Mouse (Mus musculus) hindbrain, embryonic 13.5 days (tissue): ENCODE measurements at regions not wholly inside any gene's neighbourhood (a gene's known extent, or its start where the extent isn't known, plus 50 kb on each side); places are given as distances from the start of the nearest gene placed in this dataset.

Experiments used
- ATAC-seq: fragments of 200-750 bp; cut with Nextera tagmentation; 2 replicates; pipeline ENCODE4 v1.8.0; 2017; ENCODE audit warnings: moderate TSS enrichment; ENCODE audit not compliant: low FRiP score
- H3K27ac ChIP-seq: fragments of 300-500 bp; sonication (generic); 2 replicates; pipeline ENCODE4 v1.5.1; 2015; ENCODE audit warnings: inconsistent platforms, mild to moderate bottlenecking, moderate library complexity
- H3K27me3 ChIP-seq: fragments of 300-500 bp; sonication (generic); 2 replicates; pipeline ENCODE4 v1.6.1; 2015; ENCODE audit warnings: mild to moderate bottlenecking, inconsistent platforms
- H3K36me3 ChIP-seq: fragments of 300-500 bp; sonication (generic); 2 replicates; pipeline ENCODE4 v1.6.1; 2015; ENCODE audit warnings: mild to moderate bottlenecking, inconsistent platforms
- H3K4me1 ChIP-seq: fragments of 300-500 bp; sonication (generic); replicated peaks from 2 replicates; pipeline ENCODE4 v1.6.1; 2015; ENCODE audit warnings: inconsistent platforms
- H3K4me2 ChIP-seq: fragments of 300-500 bp; sonication (generic); 2 replicates; pipeline ENCODE4 v1.6.1; 2015; ENCODE audit warnings: inconsistent platforms, mild to moderate bottlenecking, moderate library complexity
- H3K4me3 ChIP-seq: fragments of 300-500 bp; sonication (generic); 2 replicates; pipeline ENCODE4 v1.5.1; 2015; ENCODE audit warnings: mild to moderate bottlenecking, inconsistent platforms
- H3K9ac ChIP-seq: fragments of 300-500 bp; sonication (generic); 2 replicates; pipeline ENCODE4 v1.6.1; 2015; ENCODE audit warnings: mild to moderate bottlenecking, inconsistent platforms
- H3K9me3 ChIP-seq: fragments of 300-500 bp; sonication (generic); 2 replicates; pipeline ENCODE4 v1.6.1; 2016; ENCODE audit warnings: inconsistent platforms
- WGBS: fragments of 180-500 bp; shearing (Covaris S2); methylation state at CpG from one replicate; pipeline ENCODE4 v1.1.7; 2015; 5-methylcytosine and 5-hydroxymethylcytosine counted together

DNA sequence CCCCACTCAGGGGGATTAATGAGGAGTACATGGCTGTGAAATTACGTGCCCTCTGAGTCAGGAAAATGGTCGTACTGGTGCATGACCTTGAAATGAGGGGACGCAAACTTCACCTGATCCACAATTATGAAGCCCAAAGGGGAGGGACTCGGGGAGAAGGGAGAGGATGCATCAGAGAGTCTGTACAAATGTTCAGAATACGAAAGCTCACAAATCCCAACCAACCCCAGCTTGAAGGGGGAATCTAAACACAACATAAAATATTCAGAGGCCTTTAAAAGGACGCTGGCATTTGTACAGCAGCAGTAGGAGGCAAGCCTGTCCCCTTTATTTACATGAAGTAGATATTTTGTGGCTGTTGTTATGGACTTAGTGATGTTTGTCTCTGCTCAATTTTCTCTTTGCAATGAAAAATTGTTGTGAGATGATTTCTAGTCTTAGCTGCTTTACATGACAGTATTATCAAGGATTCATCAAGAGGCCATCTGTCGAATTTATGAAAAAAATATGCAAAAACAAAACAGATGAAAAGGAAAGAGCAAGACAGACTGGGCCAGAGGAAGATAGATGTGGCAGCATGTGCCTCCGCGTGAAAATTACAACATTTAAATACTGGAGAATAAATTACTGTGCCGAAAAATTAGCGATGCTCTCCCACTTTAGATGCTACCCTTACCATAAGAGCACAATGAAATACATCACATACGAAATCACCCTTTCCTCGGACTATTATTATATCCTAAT is 695.3 kb downstream of the 1700064H15Rik start:
- H3K9ac ChIP-seq, result no peak overlapping the region
- no peak for ATAC-seq
- WGBS, result 63% methylated on average over 13 of the region's 13 CpGs
- H3K4me1 ChIP-seq, result peaks cover 19% of the 10 kb centered on the region; the same call in 1 of the 2 replicates
- peak overlapping the region; percentile 26; the same call in 1 of the 2 replicates for H3K27ac ChIP-seq
- no peaks in the 10 kb centered on the region for H3K36me3 ChIP-seq
- H3K9me3 ChIP-seq, result no peaks in the 10 kb centered on the region
- H3K27me3 ChIP-seq, result no peaks in the 10 kb centered on the region
- no peak overlapping the region for H3K4me3 ChIP-seq
- no peak overlapping the region for H3K4me2 ChIP-seq

DNA sequence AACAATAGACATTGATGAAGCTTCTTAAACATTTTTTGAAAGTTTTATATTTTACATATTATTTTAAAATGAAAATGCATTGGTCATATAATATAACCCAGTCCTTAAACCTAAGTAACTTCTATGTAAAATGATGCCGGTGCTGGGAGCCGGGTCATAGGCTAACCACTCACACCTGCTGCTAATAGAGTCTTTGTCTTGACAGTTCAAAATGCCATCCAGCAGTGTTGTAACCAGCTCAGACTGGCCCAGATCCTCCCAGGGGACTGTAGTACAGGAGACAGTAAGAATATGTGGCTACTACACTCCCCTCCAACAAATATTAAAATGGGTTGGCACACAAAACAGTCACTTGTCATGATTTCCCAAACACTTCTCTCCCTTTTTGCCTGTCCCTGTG is 693.6 kb downstream of the 1700064H15Rik start:
- no peak for ATAC-seq
- H3K9ac ChIP-seq, result no peak overlapping the region
- H3K9me3 ChIP-seq, result no peaks in the 10 kb centered on the region
- H3K4me1 ChIP-seq, result peaks cover 16% of the 10 kb centered on the region; the same call in 1 of the 2 replicates
- H3K4me3 ChIP-seq, result no peak overlapping the region
- H3K4me2 ChIP-seq, result no peak overlapping the region
- no peak overlapping the region for H3K27ac ChIP-seq
- H3K27me3 ChIP-seq, result no peaks in the 10 kb centered on the region
- no peaks in the 10 kb centered on the region for H3K36me3 ChIP-seq
- 76% methylated on average over 2 of the region's 2 CpGs for WGBS

DNA sequence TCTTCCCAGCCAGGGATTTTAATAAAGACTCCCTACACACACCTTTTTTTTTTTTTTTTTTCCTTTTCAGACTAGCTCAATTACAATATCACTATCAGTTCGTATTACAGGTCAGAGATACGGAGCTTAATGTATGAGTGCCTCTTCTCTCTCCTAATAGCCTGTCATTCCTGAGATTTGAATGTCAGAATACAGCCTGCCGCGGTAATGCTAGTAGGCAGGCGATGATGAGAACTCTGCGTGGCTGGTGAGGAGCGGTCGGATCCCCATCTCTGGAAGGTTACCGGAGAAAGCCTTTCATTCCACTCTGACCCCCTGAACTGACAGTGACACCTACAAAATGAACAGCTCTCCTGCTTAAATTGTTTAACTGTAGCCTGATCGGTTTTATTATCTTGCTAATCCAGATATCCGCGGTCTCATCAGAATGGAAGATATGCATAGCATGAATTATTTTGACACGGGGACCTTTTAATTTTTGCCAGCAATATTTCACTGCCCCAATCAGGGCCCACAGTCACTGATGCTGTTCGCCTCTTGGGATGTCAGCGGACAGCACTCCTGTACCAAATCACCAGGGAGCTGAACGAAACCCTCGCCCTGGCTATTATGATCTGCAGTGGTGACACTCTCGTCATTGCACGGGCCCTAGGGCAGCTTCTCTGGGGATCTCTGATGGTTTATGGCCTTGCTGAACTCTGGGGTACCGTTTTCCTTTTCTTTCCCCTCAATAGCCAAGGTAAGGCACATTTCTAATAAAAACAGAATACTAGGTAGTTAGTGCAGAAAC is 690.9 kb downstream of the 1700064H15Rik start:
- Histone ChIP-seq H3K27me3 (no peaks in the 10 kb centered on the region), H3K9ac (no peak overlapping the region), H3K27ac (0 out of 2 replicates have a peak overlapping the region, but pooled peaks have one; percentile 8), H3K4me1 (peaks cover 16% of the 10 kb centered on the region; the same call in 1 of the 2 replicates), H3K4me2 (peak overlapping the region; percentile 38), H3K4me3 (no peak overlapping the region), H3K9me3 (no peaks in the 10 kb centered on the region), H3K36me3 (no peaks in the 10 kb centered on the region)
- WGBS, result 60% methylated on average over 20 of the region's 20 CpGs
- ATAC-seq, result peak; percentile 44

DNA sequence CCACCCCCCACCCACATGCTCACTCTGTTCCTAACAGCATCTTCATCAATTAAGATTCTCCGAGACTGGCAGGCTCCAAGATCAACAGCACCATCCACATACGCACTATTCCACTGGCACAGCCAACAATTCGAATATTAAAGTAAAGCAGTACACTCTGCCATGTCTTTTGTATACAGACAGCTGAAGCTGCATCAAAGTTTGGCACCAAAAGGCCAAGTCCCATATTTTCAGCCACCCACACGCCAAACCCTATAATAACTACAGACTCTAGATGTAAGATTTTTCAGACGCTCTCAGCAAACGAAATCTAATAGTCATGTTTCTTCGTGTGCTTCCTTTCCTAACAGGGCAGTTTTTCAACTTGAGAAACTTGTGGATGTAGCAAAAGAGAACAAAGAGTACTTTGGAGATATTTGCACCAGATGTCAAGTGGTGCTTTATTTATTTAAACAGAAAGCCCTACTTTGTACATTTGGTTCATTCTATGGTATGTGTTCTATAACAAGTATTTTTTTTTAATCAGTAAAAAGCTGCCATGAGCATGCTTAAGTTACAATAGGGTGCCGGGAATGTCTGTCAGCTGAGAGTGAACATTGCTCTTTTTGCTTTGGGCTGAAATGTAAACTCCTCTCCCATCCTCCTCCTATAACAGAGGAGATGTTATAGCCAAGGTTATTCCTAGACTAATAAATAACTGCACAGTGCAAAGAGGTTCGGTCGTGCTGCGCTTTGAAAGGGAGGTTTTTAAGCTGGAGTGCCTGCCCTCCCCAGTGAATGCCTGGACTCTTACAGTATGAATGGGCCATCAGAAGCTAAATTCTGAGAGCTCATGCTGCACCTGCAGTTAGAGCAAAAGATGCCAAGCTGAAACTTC is 686.9 kb downstream of the 1700064H15Rik start:
- no peak overlapping the region for H3K27ac ChIP-seq
- no peak overlapping the region for H3K9ac ChIP-seq
- no peak for ATAC-seq
- WGBS, result 83% methylated on average over 11 of the region's 11 CpGs
- no peak overlapping the region for H3K4me3 ChIP-seq
- no peaks in the 10 kb centered on the region for H3K9me3 ChIP-seq
- peaks cover 10% of the 10 kb centered on the region; the same call in 1 of the 2 replicates for H3K4me1 ChIP-seq
- H3K4me2 ChIP-seq, result no peak overlapping the region
- H3K36me3 ChIP-seq, result no peaks in the 10 kb centered on the region
- H3K27me3 ChIP-seq, result no peaks in the 10 kb centered on the region

DNA sequence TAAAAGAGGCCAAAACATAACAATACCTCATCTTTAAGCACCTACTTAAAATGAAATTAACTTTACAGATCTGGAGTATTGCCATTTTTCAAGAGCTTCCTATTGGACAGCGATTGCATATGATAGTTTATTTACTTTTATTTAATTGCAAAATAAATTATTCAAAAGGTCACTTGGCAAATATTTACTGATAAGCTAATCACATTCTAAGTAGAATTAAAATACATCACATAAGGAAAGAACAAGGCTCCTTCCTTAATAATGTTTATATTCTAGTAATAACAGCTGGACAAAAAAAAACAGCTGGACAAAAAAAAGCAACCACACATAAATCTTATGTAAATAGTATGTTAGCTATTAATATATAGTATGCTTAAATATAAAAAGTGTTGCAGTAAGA is 668.1 kb downstream of the 1700064H15Rik start:
- Histone ChIP-seq H3K27ac (no peak overlapping the region), H3K4me3 (no peak overlapping the region), H3K27me3 (no peaks in the 10 kb centered on the region), H3K36me3 (no peaks in the 10 kb centered on the region), H3K4me2 (no peak overlapping the region), H3K9me3 (no peaks in the 10 kb centered on the region), H3K4me1 (no peaks in the 10 kb centered on the region), H3K9ac (no peak overlapping the region)
- WGBS, result 92% methylated on average over 1 of the region's 1 CpGs
- no peak for ATAC-seq

DNA sequence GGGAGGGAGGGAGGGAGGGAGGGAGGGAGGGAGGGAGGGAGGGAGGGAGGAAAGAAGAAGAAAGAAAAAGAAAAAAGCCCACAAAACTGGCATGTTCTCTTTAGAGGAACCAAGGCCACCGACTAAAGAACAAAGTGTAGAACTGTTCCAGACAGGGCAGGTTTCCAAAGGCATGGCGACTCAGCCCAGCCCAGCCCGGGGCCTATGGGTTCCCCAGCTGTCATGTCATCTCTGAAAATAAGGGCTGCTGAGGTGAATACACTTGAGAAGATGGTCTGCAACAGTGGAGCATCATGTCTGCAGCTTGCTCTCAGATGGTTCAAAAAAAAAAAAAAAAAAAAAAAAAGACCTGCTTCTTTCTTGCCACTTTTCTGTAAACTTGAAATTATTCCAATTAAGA is 639.8 kb downstream of the 1700064H15Rik start:
- no peaks in the 10 kb centered on the region for H3K9me3 ChIP-seq
- ATAC-seq, result no peak
- no peaks in the 10 kb centered on the region for H3K36me3 ChIP-seq

DNA sequence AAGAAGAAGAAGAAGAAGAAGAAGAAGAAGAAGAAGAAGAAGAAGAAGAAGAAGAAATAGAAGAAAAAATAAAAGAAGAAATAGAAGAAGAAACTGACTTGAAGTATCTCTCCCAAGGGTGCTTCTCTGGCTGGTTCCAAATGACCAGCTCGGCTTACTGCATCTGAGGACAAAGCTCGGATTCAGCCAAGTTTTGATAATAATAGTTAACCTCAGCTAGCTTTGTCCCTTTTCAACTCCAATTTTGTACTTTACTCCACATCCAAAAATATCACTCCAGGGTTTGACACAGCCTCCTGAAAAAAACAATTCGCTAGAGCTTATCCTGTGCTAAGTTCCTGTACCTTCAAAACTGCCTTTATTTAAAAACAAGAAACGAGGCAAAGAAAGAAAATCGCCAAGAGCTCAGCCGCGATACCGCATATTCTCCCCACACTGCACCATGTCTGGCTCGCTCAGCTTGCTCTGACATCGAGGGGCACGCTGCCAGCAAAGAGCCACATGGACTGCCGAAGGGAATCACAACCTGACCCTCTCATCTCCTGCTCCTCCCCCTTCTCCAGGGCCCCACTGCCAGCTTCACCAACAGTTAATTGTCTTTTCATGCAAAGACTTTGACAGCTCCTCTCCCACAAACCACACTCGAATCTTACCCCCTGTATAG is 638.8 kb downstream of the 1700064H15Rik start:
- H3K4me3 ChIP-seq, result no peak overlapping the region
- no peaks in the 10 kb centered on the region for H3K27me3 ChIP-seq
- H3K9ac ChIP-seq, result no peak overlapping the region
- no peaks in the 10 kb centered on the region for H3K9me3 ChIP-seq
- H3K36me3 ChIP-seq, result no peaks in the 10 kb centered on the region
- peak; percentile 77 for ATAC-seq
- H3K4me1 ChIP-seq, result no peaks in the 10 kb centered on the region
- 57% methylated on average over 13 of the region's 13 CpGs for WGBS
- H3K4me2 ChIP-seq, result 0 out of 2 replicates have a peak overlapping the region, but pooled peaks have one; percentile 10
- H3K27ac ChIP-seq, result no peak overlapping the region

More for the DNA sequence above, 639.8 kb downstream of the 1700064H15Rik start:
- H3K4me1 ChIP-seq, result no peaks in the 10 kb centered on the region
- no peaks in the 10 kb centered on the region for H3K27me3 ChIP-seq
- H3K9ac ChIP-seq, result no peak overlapping the region
- 78% methylated on average over 3 of the region's 3 CpGs for WGBS
- no peak overlapping the region for H3K4me3 ChIP-seq
- no peak overlapping the region for H3K4me2 ChIP-seq
- no peak overlapping the region for H3K27ac ChIP-seq

DNA sequence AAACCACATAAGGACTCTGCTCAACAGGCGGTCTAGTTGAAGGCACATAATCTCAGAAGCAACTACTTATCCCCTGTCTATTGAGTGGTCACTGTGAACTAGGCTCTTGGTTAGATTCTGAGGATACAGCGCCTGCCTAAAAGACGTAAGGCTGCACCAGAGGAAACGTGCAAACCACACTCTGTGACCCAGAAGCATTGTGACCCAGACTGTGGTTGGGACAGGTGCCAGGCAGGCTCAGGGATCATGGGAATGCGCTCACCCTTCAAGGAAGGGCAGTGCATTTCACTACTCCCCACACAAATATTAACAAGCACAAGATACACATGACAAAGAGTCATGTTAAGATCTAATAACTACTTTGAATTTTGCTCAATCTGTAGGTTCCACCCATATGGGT is 628.3 kb downstream of the 1700064H15Rik start:
- 84% methylated on average over 5 of the region's 5 CpGs for WGBS
- Histone ChIP-seq H3K4me2 (no peak overlapping the region), H3K9ac (no peak overlapping the region), H3K36me3 (no peaks in the 10 kb centered on the region), H3K9me3 (no peaks in the 10 kb centered on the region), H3K27ac (no peak overlapping the region), H3K27me3 (no peaks in the 10 kb centered on the region), H3K4me1 (no peaks in the 10 kb centered on the region), H3K4me3 (no peak overlapping the region)
- ATAC-seq, result no peak

DNA sequence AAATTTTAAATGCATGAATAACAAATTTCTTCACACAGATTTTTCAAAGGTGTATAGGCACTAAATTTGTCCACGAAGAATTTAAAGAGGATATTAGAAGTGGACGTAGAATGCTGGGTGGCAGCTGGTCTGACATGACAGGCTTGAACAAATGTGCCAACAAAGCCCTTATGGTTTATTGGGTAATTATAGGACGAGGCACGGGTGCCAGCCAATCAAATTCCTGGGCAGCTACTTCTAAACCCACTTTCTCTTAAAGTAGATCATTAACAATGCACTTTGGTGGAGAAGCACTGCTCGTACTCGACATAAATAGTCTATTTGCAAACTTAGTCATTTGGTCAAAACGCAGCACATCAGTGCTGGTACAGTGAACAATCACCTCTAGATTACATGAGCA is 626.4 kb downstream of the 1700064H15Rik start:
- WGBS, result 72% methylated on average over 7 of the region's 7 CpGs
- Histone ChIP-seq H3K27ac (no peak overlapping the region), H3K4me2 (no peak overlapping the region), H3K9ac (no peak overlapping the region), H3K4me1 (no peaks in the 10 kb centered on the region), H3K27me3 (no peaks in the 10 kb centered on the region), H3K4me3 (no peak overlapping the region), H3K36me3 (no peaks in the 10 kb centered on the region), H3K9me3 (no peaks in the 10 kb centered on the region)
- ATAC-seq, result no peak

DNA sequence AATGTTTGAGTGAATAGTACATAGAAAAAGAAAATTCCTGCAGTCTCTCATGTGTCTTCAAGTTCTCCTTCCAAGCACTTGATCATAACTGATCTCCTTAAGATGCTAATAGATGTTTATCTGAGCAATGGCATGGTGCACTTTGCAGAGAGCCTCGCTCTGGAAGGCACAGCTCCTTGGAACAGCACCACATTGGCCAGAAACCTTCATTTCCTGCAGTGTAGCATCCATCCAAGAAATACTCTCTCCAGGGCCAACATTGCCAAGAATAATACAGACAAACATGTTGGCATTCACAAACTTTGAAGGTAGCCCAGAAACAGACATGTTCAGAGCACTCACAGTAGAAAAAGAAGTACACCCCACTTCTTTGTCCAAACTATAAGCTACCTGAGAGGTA is 623.7 kb downstream of the 1700064H15Rik start:
- H3K27me3 ChIP-seq, result no peaks in the 10 kb centered on the region
- H3K9me3 ChIP-seq, result no peaks in the 10 kb centered on the region
- no peak overlapping the region for H3K4me3 ChIP-seq
- 79% methylated on average over 1 of the region's 1 CpGs for WGBS
- H3K4me2 ChIP-seq, result no peak overlapping the region
- no peak overlapping the region for H3K27ac ChIP-seq
- H3K9ac ChIP-seq, result no peak overlapping the region
- ATAC-seq, result no peak
- H3K36me3 ChIP-seq, result no peaks in the 10 kb centered on the region
- no peaks in the 10 kb centered on the region for H3K4me1 ChIP-seq

DNA sequence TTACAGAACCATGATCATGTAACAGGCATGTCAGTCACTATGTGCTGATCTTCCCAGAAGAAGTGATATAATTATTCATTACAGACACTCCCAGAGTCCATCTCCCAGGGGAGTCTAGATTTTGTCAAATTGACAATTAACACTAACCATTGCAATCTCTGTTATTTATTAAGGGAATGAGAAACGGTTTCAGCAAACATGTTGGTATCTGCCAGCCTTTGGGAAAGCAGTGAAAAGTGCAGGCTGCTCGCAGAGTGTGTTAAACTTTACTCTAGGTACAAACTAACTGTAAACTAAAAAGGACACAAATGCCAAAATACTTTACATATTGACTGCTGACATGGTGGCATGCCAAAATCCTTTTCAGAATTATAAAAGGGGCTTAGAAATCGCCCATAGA is 583.9 kb downstream of the 1700064H15Rik start:
- ATAC-seq, result no peak
- no peaks in the 10 kb centered on the region for H3K36me3 ChIP-seq
- no peak overlapping the region for H3K9ac ChIP-seq
- H3K4me2 ChIP-seq, result no peak overlapping the region
- H3K9me3 ChIP-seq, result no peaks in the 10 kb centered on the region
- no peak overlapping the region for H3K4me3 ChIP-seq
- H3K27ac ChIP-seq, result no peak overlapping the region
- no peaks in the 10 kb centered on the region for H3K4me1 ChIP-seq
- no peaks in the 10 kb centered on the region for H3K27me3 ChIP-seq
- 66% methylated on average over 3 of the region's 3 CpGs for WGBS

DNA sequence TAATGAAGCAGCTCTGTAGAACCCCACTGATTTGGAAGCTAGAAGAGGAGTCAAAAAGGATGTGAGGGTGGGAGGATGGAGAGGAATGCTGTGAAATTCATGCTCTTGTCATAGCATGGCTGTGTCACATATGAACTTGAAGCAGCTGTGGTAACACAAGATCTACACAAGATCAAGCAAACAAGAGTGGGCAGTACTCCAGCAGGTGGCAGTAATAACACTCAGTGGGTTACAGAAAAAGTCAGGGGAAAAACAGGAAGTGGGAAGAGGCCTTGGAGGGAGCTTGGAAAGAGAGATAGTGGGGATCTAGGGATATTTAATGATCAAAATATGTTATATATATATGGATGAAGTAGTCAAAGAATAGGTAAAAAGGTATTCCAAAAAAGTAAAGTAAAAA is 582.5 kb downstream of the 1700064H15Rik start:
- Histone ChIP-seq H3K27me3 (no peaks in the 10 kb centered on the region), H3K9me3 (no peaks in the 10 kb centered on the region), H3K9ac (no peak overlapping the region), H3K4me2 (no peak overlapping the region), H3K4me3 (no peak overlapping the region), H3K36me3 (no peaks in the 10 kb centered on the region), H3K27ac (no peak overlapping the region), H3K4me1 (no peaks in the 10 kb centered on the region)
- no peak for ATAC-seq
